Mouse (Mus musculus): ENCODE results near the gene Pdlim4.

The Pdlim4 gene

GRCm38 (mm10) chr11:54068520-54069371 lies at the start of gene Pdlim4:
Gene Pdlim4, minus strand, starts transcription at chr11:54069014.
- in situ Hi-C loops (cut with MboI): no loop called here

GRCm38 (mm10) chr11:54117096-54117495 lies 48.3 kb upstream of the Pdlim4 start:
- in situ Hi-C loops (cut with MboI): no loop called here

- in situ Hi-C loops (cut with MboI): no loop called here
Measured at GRCm38 (mm10) chr11:54116406-54116805, 47.6 kb upstream of the Pdlim4 start.

GRCm38 (mm10) chr11:54115911-54116310 lies 47.1 kb upstream of the Pdlim4 start:
- in situ Hi-C loops (cut with MboI): no loop called here

GRCm38 (mm10) chr11:54115301-54115700 lies 46.5 kb upstream of the Pdlim4 start:
- in situ Hi-C loops (cut with MboI): no loop called here

GRCm38 (mm10) chr11:54114746-54115145 lies 45.9 kb upstream of the Pdlim4 start:
- in situ Hi-C loops (cut with MboI): no loop called here

- in situ Hi-C loops (cut with MboI): no loop called here
Measured at GRCm38 (mm10) chr11:54113352-54113751, 44.5 kb upstream of the Pdlim4 start.

- in situ Hi-C loops (cut with MboI): no loop called here
Measured at GRCm38 (mm10) chr11:54112920-54113319, 44.1 kb upstream of the Pdlim4 start.

- in situ Hi-C loops (cut with MboI): no loop called here
Measured at GRCm38 (mm10) chr11:54111976-54112741, 43.3 kb upstream of the Pdlim4 start.

- in situ Hi-C loops (cut with MboI): no loop called here
Measured at GRCm38 (mm10) chr11:54111291-54111690, 42.5 kb upstream of the Pdlim4 start.

- in situ Hi-C loops (cut with MboI): no loop called here
Measured at GRCm38 (mm10) chr11:54108894-54109293, 40.1 kb upstream of the Pdlim4 start.

GRCm38 (mm10) chr11:54108131-54108530 lies 39.3 kb upstream of the Pdlim4 start:
- in situ Hi-C loops (cut with MboI): no loop called here

GRCm38 (mm10) chr11:54107239-54107638 lies 38.4 kb upstream of the Pdlim4 start:
- in situ Hi-C loops (cut with MboI): no loop called here

- in situ Hi-C loops (cut with MboI): no loop called here
Measured at GRCm38 (mm10) chr11:54106676-54107075, 37.9 kb upstream of the Pdlim4 start.

GRCm38 (mm10) chr11:54105011-54105410 lies 36.2 kb upstream of the Pdlim4 start:
- in situ Hi-C loops (cut with MboI): no loop called here

GRCm38 (mm10) chr11:54102706-54103449 lies 34.1 kb upstream of the Pdlim4 start:
- in situ Hi-C loops (cut with MboI): no loop called here

- in situ Hi-C loops (cut with MboI): no loop called here
Measured at GRCm38 (mm10) chr11:54101701-54102100, 32.9 kb upstream of the Pdlim4 start.

GRCm38 (mm10) chr11:54100692-54101591 lies 32.1 kb upstream of the Pdlim4 start:
- in situ Hi-C loops (cut with MboI): no loop called here

GRCm38 (mm10) chr11:54100045-54100691 lies 31.4 kb upstream of the Pdlim4 start, which contains the start of gene P4ha2:
Gene P4ha2, plus strand, starts transcription at chr11:54100095.
- in situ Hi-C loops (cut with MboI): no loop called here

GRCm38 (mm10) chr11:54093000-54093399 lies 24.2 kb upstream of the Pdlim4 start:
- in situ Hi-C loops (cut with MboI): no loop called here

GRCm38 (mm10) chr11:54092188-54092587 lies 23.4 kb upstream of the Pdlim4 start:
- in situ Hi-C loops (cut with MboI): no loop called here

Measured in mature B cell (primary cell).